Mouse (Mus musculus): ENCODE results near the gene Gm15517. TPM values are rescaled to one million over a fixed set of nuclear protein-coding genes. Genes with fewer than 3 reads are reported as not detected.

Gm15517 gene
- polyA plus RNA-seq, 1 experiment from 2014 or later, result 2.3 TPM

DNA sequence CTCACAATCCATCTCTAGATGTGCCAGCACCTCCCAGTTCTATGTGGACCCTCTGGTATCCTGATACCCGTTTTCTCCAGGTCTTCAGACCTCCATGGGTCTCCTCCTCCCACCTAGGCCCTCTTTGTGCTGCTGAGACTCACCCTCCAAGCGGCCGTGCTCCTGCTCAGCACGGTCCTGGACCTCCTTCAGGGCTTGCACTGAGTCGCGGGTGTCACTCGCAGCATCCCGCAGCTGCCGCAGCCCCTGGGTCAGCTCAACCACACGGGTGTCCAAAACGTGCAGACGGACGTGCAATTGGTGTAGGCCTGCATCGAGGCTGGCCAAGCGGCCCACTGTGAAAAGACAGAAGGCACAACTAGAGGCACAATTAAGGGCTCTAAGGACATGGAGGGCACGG, 44.4 kb downstream of the Gm15517 start:
- no peak for DNase-seq (ENCODE audit: low spot score)
- no peak for ATAC-seq (replicated peaks; ENCODE audit: insufficient number of reproducible peaks, low FRiP score, low TSS enrichment, low read depth)

DNA sequence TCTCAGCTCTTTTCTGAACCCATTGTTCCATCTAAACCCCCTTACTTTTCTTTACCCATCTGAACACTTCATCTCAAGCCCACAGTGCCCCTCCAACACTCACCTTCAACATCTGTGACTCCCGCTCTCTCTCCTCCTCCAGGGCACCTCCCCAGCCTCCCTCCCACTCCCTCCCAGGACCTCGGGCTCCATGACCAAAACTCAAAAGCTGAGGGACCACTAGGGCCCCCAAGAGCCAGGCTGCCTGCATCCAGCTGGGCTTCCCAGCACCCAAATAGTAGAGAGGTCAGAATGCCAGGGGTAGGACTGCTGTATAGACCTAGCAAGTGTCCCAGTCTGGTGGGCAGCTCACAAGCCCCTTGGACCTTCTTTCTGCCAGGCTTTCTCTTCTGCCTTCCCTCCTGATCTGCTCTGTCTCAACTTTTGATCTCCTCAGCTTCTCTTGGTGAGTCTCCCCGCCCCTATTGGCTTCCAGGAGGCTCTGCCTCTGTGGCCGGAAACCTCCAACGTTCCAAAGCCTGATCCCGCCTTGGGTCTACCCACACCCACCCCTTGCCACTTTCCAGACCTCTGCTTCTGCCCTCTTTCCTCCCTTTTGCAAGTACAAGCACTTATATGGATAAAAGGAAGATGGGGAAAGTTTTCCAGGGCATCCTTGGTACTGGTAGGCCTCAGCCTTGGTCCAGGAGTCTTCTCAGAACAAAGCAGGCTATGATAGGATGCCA, 45.4 kb downstream of the Gm15517 start, which contains the start of gene Clec11a:
Gene Clec11a, minus strand, starts transcription at position 387 of the 725 bp plus-strand sequence.
- DNase-seq (ENCODE audit: low spot score), result no peak
- Histone ChIP-seq H3K27ac (replicated peaks; ENCODE audit: low read depth, low read length) (no peak within 1 kb of the TSS; the same call in 1 of the 2 replicates), H3K36me3 (replicated peaks; ENCODE audit: control insufficient read depth, insufficient read depth, low read depth, low read length) (no peaks in the 10 kb centered on the region), H3K4me1 (ENCODE audit: control insufficient read depth, insufficient read depth, low read length) (0 out of 2 replicates have a peak, but pooled peaks cover 3% of the 10 kb centered on the region), H3K4me2 (ENCODE audit: low read depth, low read length) (peak within 1 kb of the TSS; percentile 14; the same call in 1 of the 2 replicates), H3K27me3 (ENCODE audit: control insufficient read depth, insufficient read depth, low read length) (peaks cover 17% of the 10 kb centered on the region), H3K9ac (replicated peaks; ENCODE audit: low read length) (no peak within 1 kb of the TSS), H3K9me3 (replicated peaks; ENCODE audit: control insufficient read depth, low read length) (no peaks in the 10 kb centered on the region), H3K4me3 (ENCODE audit: low read depth, low read length) (no peak within 1 kb of the TSS)
- WGBS, result 52% methylated on average over 6 of the region's 6 CpGs
- no peak for ATAC-seq (replicated peaks; ENCODE audit: insufficient number of reproducible peaks, low FRiP score, low TSS enrichment, low read depth)

More for the DNA sequence above, 44.4 kb downstream of the Gm15517 start:
- Histone ChIP-seq H3K36me3 (replicated peaks; ENCODE audit: control insufficient read depth, insufficient read depth, low read depth, low read length) (no peaks in the 10 kb centered on the region), H3K27me3 (ENCODE audit: control insufficient read depth, insufficient read depth, low read length) (peaks cover 12% of the 10 kb centered on the region), H3K9me3 (replicated peaks; ENCODE audit: control insufficient read depth, low read length) (no peaks in the 10 kb centered on the region), H3K27ac (replicated peaks; ENCODE audit: low read depth, low read length) (no peak overlapping the region; the same call in 1 of the 2 replicates), H3K9ac (replicated peaks; ENCODE audit: low read length) (no peak overlapping the region), H3K4me2 (ENCODE audit: low read depth, low read length) (peak overlapping the region; percentile 14; the same call in 1 of the 2 replicates), H3K4me3 (ENCODE audit: low read depth, low read length) (no peak overlapping the region), H3K4me1 (ENCODE audit: control insufficient read depth, insufficient read depth, low read length) (0 out of 2 replicates have a peak, but pooled peaks cover 3% of the 10 kb centered on the region)
- WGBS, result 6% methylated on average over 16 of the region's 16 CpGs

DNA sequence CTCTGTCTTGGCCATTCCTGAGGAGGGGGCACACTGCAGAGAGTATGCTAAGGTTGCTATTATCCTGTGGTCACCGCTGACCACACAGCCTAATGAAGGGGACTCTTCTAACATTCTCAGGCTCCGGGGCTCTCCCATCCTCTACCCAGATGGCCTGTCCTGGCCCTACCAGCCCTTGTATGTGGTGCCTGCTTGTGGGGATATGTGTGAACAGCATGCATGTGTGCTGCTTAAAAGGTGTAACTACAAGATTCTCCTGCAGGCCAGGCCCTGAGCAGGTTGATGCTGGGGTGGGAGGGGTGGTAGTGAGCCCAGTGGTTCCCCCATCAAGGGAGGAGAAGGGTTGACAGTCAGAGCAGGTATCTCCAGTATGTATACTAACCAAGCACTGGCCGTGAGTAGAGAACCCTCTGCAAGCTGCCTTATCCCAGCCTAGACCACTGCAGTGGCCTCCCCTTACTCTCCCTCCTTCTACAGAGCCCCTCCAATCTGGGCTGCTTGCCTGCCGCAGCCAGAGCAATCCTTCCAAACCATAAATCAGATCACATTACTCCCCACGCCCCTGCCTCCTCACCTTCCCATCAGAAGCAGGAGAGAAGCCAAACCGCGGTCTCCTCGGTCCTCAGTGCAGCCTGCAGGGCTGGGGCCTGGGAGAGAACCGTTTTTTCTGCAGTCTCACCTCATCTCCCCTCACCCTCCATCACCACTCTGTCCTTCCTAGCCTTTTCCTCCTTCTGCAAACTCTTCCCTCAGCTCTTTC, 46.2 kb downstream of the Gm15517 start:
- H3K4me2 ChIP-seq (ENCODE audit: low read depth, low read length), result no peak overlapping the region
- 0 out of 2 replicates have a peak, but pooled peaks cover 3% of the 10 kb centered on the region for H3K4me1 ChIP-seq (ENCODE audit: control insufficient read depth, insufficient read depth, low read length)
- H3K27ac ChIP-seq (replicated peaks; ENCODE audit: low read depth, low read length), result no peak overlapping the region
- ATAC-seq (replicated peaks; ENCODE audit: insufficient number of reproducible peaks, low FRiP score, low TSS enrichment, low read depth) (no peak), DNase-seq (ENCODE audit: low spot score) (peak; percentile 17)
- H3K9me3 ChIP-seq (replicated peaks; ENCODE audit: control insufficient read depth, low read length), result no peaks in the 10 kb centered on the region
- no peaks in the 10 kb centered on the region for H3K36me3 ChIP-seq (replicated peaks; ENCODE audit: control insufficient read depth, insufficient read depth, low read depth, low read length)
- peaks cover 19% of the 10 kb centered on the region for H3K27me3 ChIP-seq (ENCODE audit: control insufficient read depth, insufficient read depth, low read length)
- 44% methylated on average over 9 of the region's 9 CpGs for WGBS
- no peak overlapping the region for H3K9ac ChIP-seq (replicated peaks; ENCODE audit: low read length)
- no peak overlapping the region for H3K4me3 ChIP-seq (ENCODE audit: low read depth, low read length)

DNA sequence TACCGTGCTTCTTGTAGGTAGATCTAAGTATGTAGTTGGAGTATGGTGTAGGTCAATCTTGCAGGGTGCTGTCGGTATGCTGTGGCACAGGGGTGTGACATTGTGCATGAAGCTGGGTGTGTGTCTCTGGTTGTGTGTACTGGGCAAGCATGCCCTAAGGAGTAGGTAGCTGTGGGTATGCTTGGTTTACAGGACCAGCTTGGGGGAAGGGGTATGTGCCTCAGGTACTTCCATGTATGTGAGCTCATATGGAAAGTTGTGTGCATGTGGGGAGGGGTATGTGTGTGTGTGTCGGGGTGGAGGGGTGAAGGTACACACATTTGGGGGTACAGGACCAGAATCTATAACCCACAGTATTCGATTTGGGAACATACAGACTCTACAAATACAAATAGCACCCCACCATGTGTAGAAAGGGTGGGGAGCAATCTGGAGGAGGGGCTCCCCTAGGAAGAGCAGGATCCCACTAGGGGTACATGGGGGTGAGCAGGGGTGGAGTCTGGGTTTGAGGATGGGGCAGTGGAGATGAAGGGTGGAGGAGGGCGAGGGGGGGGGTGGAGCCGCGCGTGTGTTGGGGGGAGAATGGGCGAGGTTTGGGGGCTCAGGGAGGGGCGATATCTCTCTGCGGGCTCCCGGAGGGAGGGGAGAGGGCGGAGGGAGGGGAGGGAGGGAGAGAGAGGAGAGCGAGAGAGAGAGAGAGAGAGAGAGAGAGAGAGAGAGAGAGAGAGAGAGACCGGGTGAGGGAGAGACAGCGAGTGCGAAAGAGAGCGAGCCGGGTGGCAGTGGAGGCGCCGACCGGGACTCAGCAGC, 48.4 kb downstream of the Gm15517 start, which contains the start of gene Shank1:
Gene Shank1, plus strand, starts transcription at position 779 of the 810 bp plus-strand sequence.
- H3K27me3 ChIP-seq (ENCODE audit: control insufficient read depth, insufficient read depth, low read length), result peaks cover 22% of the 10 kb centered on the region
- whole genome bisulfite sequencing, result 16% methylated on average over 16 of the region's 22 CpGs
- DNase-seq (ENCODE audit: low spot score), result peak; percentile 17

DNA sequence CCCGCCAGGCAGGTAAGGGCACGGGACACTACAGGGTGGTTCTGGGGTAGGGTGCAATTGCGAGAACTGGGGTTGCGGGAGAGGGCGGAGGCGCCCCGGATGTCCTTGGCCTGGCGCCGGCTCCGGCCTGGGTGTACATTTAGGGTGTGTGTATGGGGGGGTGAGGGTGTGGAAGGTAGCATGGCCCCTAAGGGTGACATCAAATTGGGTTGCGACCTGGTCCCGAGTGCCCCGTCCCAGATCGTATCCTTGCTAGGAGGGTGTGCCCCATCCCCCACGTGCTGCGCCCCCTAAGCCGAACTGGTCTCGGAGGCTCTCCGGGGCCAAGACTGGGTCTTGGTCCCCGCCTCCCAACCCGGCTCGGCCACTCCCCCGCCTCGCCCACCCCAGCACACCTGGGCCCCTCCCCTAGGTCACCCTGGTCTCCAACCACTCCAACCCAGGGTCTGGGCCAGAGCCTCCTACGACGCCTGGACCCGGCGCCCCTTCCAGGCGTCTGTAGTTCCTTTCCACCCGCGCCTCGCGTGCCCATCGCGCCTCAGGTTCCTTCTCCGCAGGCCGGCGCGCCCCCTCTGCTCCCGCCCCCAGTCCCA, 49.1 kb downstream of the Gm15517 start:
- DNase-seq (ENCODE audit: low spot score) (peak; percentile 39), ATAC-seq (replicated peaks; ENCODE audit: insufficient number of reproducible peaks, low FRiP score, low TSS enrichment, low read depth) (no peak)
- Histone ChIP-seq H3K4me2 (ENCODE audit: low read depth, low read length) (peak overlapping the region; percentile 94), H3K4me1 (ENCODE audit: control insufficient read depth, insufficient read depth, low read length) (0 out of 2 replicates have a peak, but pooled peaks cover 3% of the 10 kb centered on the region), H3K27ac (replicated peaks; ENCODE audit: low read depth, low read length) (no peak overlapping the region), H3K36me3 (replicated peaks; ENCODE audit: control insufficient read depth, insufficient read depth, low read depth, low read length) (no peaks in the 10 kb centered on the region), H3K9ac (replicated peaks; ENCODE audit: low read length) (peak overlapping the region; percentile 55), H3K9me3 (replicated peaks; ENCODE audit: control insufficient read depth, low read length) (no peaks in the 10 kb centered on the region), H3K4me3 (ENCODE audit: low read depth, low read length) (peak overlapping the region; percentile 47), H3K27me3 (ENCODE audit: control insufficient read depth, insufficient read depth, low read length) (peaks cover 22% of the 10 kb centered on the region)
- under 1% methylated on average over 30 of the region's 40 CpGs for WGBS

More for the DNA sequence above, 48.4 kb downstream of the Gm15517 start, which contains the start of gene Shank1:
- peak within 1 kb of the TSS; percentile 94 for H3K4me2 ChIP-seq (ENCODE audit: low read depth, low read length)
- H3K4me1 ChIP-seq (ENCODE audit: control insufficient read depth, insufficient read depth, low read length), result 0 out of 2 replicates have a peak, but pooled peaks cover 3% of the 10 kb centered on the region
- peak within 1 kb of the TSS; percentile 55 for H3K9ac ChIP-seq (replicated peaks; ENCODE audit: low read length)
- no peaks in the 10 kb centered on the region for H3K9me3 ChIP-seq (replicated peaks; ENCODE audit: control insufficient read depth, low read length)
- H3K27ac ChIP-seq (replicated peaks; ENCODE audit: low read depth, low read length), result no peak within 1 kb of the TSS
- ATAC-seq (replicated peaks; ENCODE audit: insufficient number of reproducible peaks, low FRiP score, low TSS enrichment, low read depth), result no peak
- no peaks in the 10 kb centered on the region for H3K36me3 ChIP-seq (replicated peaks; ENCODE audit: control insufficient read depth, insufficient read depth, low read depth, low read length)
- H3K4me3 ChIP-seq (ENCODE audit: low read depth, low read length), result peak within 1 kb of the TSS; percentile 47

DNA sequence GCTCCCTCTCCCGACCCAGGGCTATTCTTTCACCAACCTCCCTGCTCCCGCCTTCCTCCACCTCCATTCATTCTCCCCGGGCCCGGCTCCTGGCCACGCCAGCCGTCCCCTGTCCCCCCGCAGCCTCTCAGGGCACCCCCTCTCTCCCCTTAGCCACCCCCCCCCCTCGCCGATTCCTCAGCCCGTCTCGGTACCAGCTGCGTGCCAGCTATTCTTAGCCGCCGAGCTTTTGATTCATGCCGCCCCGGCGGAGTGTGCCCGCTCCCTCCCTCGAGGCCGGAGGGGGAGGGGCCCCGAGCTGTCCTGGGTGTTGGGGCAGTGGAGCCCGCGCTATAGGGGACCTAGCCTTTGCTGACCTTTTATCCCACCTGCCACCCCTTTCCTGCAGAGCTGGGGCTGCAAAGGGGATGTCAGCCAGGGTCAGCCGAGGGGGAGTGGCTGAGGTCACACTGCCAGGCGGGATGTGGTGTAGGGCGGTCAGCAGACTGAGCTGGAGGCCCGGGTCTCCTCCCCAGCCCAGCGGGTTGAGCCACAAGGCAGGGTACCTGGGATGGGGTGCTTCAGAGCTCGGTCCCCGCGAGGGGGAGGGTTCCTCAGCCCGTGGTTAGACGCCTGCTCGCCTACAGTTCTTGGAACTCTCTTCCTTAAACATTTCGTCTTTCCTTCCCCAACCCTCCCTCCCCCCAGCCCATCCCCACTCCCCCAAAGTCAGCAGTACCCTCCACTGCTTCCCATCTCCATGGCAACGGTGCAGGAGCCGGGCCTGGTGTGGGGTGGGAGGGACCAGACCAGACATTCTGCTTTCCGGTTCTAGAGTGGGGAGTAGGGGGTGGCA, 49.8 kb downstream of the Gm15517 start:
- ATAC-seq (replicated peaks; ENCODE audit: insufficient number of reproducible peaks, low FRiP score, low TSS enrichment, low read depth), result peak; percentile 41
- no peaks in the 10 kb centered on the region for H3K36me3 ChIP-seq (replicated peaks; ENCODE audit: control insufficient read depth, insufficient read depth, low read depth, low read length)
- no peak overlapping the region for H3K27ac ChIP-seq (replicated peaks; ENCODE audit: low read depth, low read length)
- peak overlapping the region; percentile 94 for H3K4me2 ChIP-seq (ENCODE audit: low read depth, low read length)
- 0 out of 2 replicates have a peak, but pooled peaks cover 3% of the 10 kb centered on the region for H3K4me1 ChIP-seq (ENCODE audit: control insufficient read depth, insufficient read depth, low read length)
- peak; percentile 40 for DNase-seq (ENCODE audit: low spot score)
- peak overlapping the region; percentile 47 for H3K4me3 ChIP-seq (ENCODE audit: low read depth, low read length)
- H3K9ac ChIP-seq (replicated peaks; ENCODE audit: low read length), result peak overlapping the region; percentile 55
- H3K9me3 ChIP-seq (replicated peaks; ENCODE audit: control insufficient read depth, low read length), result no peaks in the 10 kb centered on the region
- WGBS, result under 1% methylated on average over 36 of the region's 38 CpGs
- H3K27me3 ChIP-seq (ENCODE audit: control insufficient read depth, insufficient read depth, low read length), result peaks cover 22% of the 10 kb centered on the region

All from embryonic facial prominence, embryonic 11.5 days (tissue).